8 mouse cellular contexts compared by ENCODE assay signal in genomic region chr10:67287877-67288276, GRCm38 (mm10). TPM values are rescaled to one million over a fixed set of nuclear protein-coding genes. Genes with fewer than 3 reads are reported as not detected.
DNase-seq lines count a peak whose midpoint lies in the region; ATAC-seq and TF ChIP-seq lines count a peak whose summit lies in the region.

No protein-coding gene starts in this region.

- TF ChIP-seq CTCF in heart, adult 2 months (IDR thresholded peaks at IDR 0.05) = no peak; the same call in 1 of the 2 replicates

- DNase-seq in heart, adult 2 months = peak; percentile 83 to 93
- no peak for DNase-seq in heart, embryonic 10.5 days (ENCODE audit: low spot score)
- DNase-seq in adrenal gland, postnatal 25 days = peak; percentile 59
- DNase-seq in gastrocnemius, postnatal 10 days = peak; percentile 66
- peak; percentile 92 to 97 for DNase-seq in kidney, postnatal 25 days
- DNase-seq in lung, postnatal 14 days = peak; percentile 71
- DNase-seq in urinary bladder, postnatal 36 days (ENCODE audit: low spot score in 2 of 2) = peak; percentile 84 to 90

- TF ChIP-seq POLR2A in heart, adult 2 months (IDR thresholded peaks at IDR 0.05; ENCODE audit: insufficient read depth, low read depth, low read length) = no peak

- WGBS in heart, adult 2 months = 3% methylated on average over 3 of the region's 3 CpGs
- 75% methylated on average over 3 of the region's 3 CpGs for WGBS in heart, embryonic 10.5 days

- H3K9ac ChIP-seq in heart, adult 2 months (ENCODE audit: low read depth, low read length) = no peak overlapping the region

- peaks cover 3% of the 10 kb centered on the region for H3K36me3 ChIP-seq in heart, adult 2 months (ENCODE audit: control insufficient read depth, insufficient read depth, low read length)
- no peaks in the 10 kb centered on the region for H3K36me3 ChIP-seq in heart, embryonic 10.5 days

- H3K9me3 ChIP-seq in heart, embryonic 10.5 days = no peaks in the 10 kb centered on the region

- peak; percentile 93 for TF ChIP-seq EP300 in heart, adult 2 months (IDR thresholded peaks at IDR 0.05; ENCODE audit: insufficient read depth, low read depth, low read length)

- intact Hi-C loops in heart, adult 2 months (cut with DNase I) = no loop called here

- H3K79me2 ChIP-seq in heart, adult 2 months (replicated peaks; ENCODE audit: control insufficient read depth, insufficient read depth, low read length) = peaks cover 4% of the 10 kb centered on the region

- no peaks in the 10 kb centered on the region for H3K27me3 ChIP-seq in heart, adult 2 months (ENCODE audit: control insufficient read depth, insufficient read depth, low read length)
- H3K27me3 ChIP-seq in heart, embryonic 10.5 days (ENCODE audit: insufficient read depth, poor library complexity, severe bottlenecking) = no peaks in the 10 kb centered on the region

- H3K4me3 ChIP-seq in heart, adult 2 months = no peak overlapping the region
- H3K4me3 ChIP-seq in heart, embryonic 10.5 days = no peak overlapping the region

- peak overlapping the region; percentile 84 for H3K27ac ChIP-seq in heart, adult 2 months
- H3K27ac ChIP-seq in heart, embryonic 10.5 days = no peak overlapping the region

- no peak for ATAC-seq in inflammation-experienced regulatory T-cells, adult 6 months

- peaks cover 14% of the 10 kb centered on the region for H3K4me1 ChIP-seq in heart, adult 2 months (ENCODE audit: control insufficient read depth, insufficient read depth, low read length)
- peaks cover 21% of the 10 kb centered on the region for H3K4me1 ChIP-seq in heart, embryonic 10.5 days

RNA-seq across cellular contexts. Expression of gene Nrbf2, which starts 2.8 kb away (rescaled TPM):
- 1 to 10 TPM; 5.4 to 8.7 TPM for total RNA-seq in heart, adult 2 months (2021)
- polyA plus RNA-seq in heart, adult 2 months (2012; rRNA removed) = 3.7 and 6.1 TPM in 2 replicates
- polyA plus RNA-seq in heart, embryonic 10.5 days (2016; fragmentation: Nextera tagmentation; extraction: Ambion mirVana) = 30.3 and 35.6 TPM in 2 replicates
- total RNA-seq in adrenal gland, postnatal 25 days (2021) = 16.0 and 17.1 TPM in 2 replicates
- total RNA-seq in gastrocnemius, postnatal 10 days (2021) = 10 to 100 TPM in 1 of 2 experiments, 1 to 10 TPM in 1; 9.3 to 10.1 TPM
- 10 to 100 TPM; 30.7 to 35.8 (median 32.9) TPM for polyA plus RNA-seq in inflammation-experienced regulatory T-cells, adult 6 months (2017; shearing (Covaris generic))
